Mouse (Mus musculus): ENCODE data around the gene Tpst2. TPM values are rescaled to one million over a fixed set of nuclear protein-coding genes. Genes with fewer than 3 reads are reported as not detected.

The Tpst2 gene
- total RNA-seq, 2 experiments from 2014 or later = 50.6 to 55.5 TPM

DNA sequence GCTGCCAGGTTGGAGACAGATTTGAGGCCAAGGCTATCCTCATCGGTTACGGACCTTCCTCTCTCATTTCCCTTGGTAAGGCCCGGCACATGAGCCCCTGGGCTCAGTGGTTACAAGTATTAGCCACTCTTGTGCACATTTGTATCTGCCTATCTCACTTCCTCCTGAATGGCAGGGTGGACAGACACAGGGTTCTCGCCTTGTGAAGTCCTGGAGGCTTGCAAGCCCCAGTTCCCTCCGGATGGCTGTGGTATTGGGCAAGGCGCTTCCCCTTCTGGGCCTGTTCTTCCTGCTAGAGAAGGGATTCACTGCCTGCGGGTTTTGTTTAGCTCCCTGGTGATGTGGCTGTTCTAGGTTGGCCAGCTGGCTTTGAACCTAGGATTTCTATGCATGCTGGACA, 3.7 kb downstream of the Tpst2 start:
- intact Hi-C loops (cut with DNase I) = no loop called here
- no peak for DNase-seq

DNA sequence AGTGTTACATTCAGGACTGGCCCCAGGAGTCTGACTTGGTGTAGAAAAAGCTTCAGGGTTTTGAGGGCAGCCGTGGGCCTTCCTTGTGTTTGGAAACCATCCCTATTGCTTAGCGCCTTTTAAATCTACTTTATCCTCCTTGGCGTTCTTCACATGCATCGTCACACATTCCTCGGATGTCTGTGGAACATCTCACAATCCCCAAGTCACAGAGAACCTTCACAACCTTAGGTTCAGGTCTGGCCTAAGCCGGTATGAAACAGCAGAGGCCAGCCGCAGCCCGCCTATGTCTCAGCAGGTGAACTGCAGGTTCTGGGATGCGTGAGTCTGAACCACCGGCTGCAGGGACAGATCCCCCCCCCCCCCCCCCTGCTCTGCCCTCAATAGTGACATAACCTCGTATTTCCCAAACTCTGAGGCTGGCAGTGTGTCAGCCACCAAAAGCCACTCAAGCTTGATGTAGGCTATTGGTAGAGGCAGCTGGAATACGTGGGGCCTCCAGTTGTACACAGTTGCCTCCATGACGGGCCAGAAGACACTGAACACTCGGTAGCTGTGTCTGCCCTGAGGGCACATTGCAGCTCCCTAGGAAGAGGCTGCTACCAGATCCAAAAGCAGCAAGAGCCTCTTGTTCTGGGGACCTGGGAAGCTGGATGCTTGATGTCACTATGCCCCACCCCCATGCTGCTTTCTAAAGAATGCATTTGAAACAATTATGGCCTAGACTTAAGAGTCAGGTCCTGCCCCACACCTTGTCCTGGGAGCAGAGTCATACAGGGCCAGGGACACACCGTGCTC, 4.6 kb downstream of the Tpst2 start:
- intact Hi-C loops (cut with DNase I) = no loop called here
- no peak for DNase-seq

- DNase-seq = no peak
- intact Hi-C loops (cut with DNase I) = loop anchor here (2.0 kb wide), 1 partner anchor 19 kb away; no protein-coding TSS in a partner anchor
Observed at GRCm38 (mm10) chr5:112281676-112282075, 5.2 kb downstream of the Tpst2 start.

GRCm38 (mm10) chr5:112282123-112282779, 5.8 kb downstream of the Tpst2 start:
- DNase-seq = no peak
- intact Hi-C loops (cut with DNase I) = loop anchor here (2.0 kb wide), 1 partner anchor 19 kb away; no protein-coding TSS in a partner anchor

- DNase-seq = no peak
- intact Hi-C loops (cut with DNase I) = loop anchor here (2.0 kb wide), 1 partner anchor 18 kb away; no protein-coding TSS in a partner anchor
Observed at GRCm38 (mm10) chr5:112282780-112283482, 6.4 kb downstream of the Tpst2 start.

GRCm38 (mm10) chr5:112283543-112284202, 7.2 kb downstream of the Tpst2 start:
- intact Hi-C loops (cut with DNase I) = loop anchor here (2.0 kb wide), 1 partner anchor 17 kb away; no protein-coding TSS in a partner anchor
- DNase-seq = peak; percentile 52 to 55

DNA sequence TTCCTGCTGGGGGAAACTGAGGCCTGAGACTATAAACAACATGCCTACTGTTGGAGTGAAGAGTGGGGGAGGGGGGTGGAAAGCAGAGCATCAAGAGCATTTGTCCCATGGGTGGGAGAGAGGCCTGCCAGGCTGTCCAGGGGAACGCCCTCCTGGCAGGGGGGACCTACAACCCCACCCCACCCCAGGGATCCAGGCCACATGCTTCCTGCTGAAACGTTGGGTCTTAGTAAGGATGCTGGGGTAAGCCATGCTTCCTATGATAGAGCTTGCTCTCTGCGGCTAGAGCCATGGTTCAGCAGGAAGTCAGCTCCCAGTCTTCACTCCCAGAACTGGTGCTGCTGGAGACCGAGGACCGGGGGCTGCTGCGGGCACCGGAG, 7.7 kb downstream of the Tpst2 start:
- no peak for DNase-seq
- intact Hi-C loops (cut with DNase I) = no loop called here

DNA sequence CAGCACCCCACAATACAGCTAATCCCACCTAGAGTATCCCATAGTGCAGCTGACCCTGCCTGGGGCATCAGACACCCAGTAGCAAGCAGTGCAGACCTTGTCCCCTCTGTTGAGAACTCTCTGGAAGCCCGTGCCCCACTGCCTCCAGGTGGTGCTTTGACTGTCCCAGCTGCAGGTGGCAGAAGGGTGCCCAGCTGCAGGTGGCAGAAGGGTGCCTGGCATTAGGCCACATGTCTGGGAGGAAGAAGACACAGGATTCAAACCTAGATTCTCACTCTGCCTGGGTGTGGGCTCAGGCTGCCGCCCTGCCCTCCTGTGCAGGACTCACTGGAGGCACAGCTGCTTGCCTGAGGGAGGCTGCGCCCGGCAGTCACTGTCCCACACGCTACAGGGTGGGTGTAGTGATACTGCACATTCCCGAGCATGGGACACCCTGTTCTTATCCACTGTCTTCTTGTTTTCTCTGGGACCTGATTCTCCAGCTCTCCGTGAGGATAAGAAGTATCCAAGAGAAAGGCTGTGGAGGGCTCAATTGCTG, 9.1 kb downstream of the Tpst2 start:
- intact Hi-C loops (cut with DNase I) = no loop called here
- DNase-seq = no peak

- no peak for DNase-seq
- intact Hi-C loops (cut with DNase I) = no loop called here
Observed at GRCm38 (mm10) chr5:112286608-112286983, 10.1 kb downstream of the Tpst2 start.

DNA sequence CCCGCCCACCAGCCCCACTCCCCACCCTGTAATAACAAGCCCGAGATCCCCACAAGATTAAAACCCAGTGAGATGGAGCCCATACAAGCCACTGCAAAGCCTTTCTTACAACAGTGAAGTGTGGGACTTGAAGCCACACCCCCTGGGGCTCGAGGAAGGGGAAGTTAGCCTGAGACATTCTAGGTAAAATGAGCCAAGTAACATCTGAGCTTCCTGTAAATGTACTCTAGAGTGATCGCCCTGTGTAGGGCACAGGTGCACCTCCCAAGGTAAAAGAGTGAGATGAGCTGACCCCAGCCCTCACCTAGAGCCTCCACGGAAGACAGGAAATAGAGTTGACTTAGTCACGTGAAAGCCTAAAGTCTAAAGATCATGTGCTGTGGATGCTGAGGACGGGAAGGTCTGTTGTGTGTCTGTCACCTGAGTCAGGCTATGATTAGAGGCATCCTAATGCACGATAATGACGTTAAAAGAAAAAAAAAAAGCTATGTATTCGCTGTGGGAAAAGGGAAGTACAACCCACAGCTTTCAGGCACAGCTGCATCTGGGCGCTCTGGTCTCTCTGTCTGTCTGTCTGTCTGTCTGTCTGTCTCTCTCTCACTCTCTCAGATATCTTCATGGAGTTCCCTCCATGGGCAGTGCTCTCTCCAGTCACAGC, 10.6 kb downstream of the Tpst2 start:
- DNase-seq = no peak
- intact Hi-C loops (cut with DNase I) = no loop called here

- intact Hi-C loops (cut with DNase I) = no loop called here
- DNase-seq = no peak
Observed at GRCm38 (mm10) chr5:112287652-112288051, 11.2 kb downstream of the Tpst2 start.

GRCm38 (mm10) chr5:112288193-112289141, 12.0 kb downstream of the Tpst2 start:
- intact Hi-C loops (cut with DNase I) = no loop called here
- DNase-seq = peak in 1 of 2 experiments; percentile 52

DNA sequence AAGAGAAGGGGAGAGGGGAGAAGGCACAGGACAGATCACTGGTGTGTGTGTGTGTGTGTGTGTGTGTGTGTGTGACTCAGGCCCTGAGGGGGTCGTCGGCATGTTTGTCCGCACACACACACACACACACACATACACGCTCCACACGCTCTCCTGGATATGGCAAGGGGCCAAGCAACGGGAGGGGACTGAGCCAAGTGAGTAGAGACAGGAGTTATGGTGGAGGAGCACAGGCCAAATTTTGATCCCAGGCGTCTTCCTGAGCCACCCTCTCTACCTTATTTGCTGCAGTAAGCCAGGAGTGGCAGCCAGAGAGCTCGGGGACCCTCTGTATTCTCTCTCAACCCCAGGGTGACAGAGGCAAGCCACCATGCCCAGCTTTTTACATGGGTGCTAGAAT, 12.7 kb downstream of the Tpst2 start:
- intact Hi-C loops (cut with DNase I) = no loop called here
- DNase-seq = peak; percentile 67 to 72

DNA sequence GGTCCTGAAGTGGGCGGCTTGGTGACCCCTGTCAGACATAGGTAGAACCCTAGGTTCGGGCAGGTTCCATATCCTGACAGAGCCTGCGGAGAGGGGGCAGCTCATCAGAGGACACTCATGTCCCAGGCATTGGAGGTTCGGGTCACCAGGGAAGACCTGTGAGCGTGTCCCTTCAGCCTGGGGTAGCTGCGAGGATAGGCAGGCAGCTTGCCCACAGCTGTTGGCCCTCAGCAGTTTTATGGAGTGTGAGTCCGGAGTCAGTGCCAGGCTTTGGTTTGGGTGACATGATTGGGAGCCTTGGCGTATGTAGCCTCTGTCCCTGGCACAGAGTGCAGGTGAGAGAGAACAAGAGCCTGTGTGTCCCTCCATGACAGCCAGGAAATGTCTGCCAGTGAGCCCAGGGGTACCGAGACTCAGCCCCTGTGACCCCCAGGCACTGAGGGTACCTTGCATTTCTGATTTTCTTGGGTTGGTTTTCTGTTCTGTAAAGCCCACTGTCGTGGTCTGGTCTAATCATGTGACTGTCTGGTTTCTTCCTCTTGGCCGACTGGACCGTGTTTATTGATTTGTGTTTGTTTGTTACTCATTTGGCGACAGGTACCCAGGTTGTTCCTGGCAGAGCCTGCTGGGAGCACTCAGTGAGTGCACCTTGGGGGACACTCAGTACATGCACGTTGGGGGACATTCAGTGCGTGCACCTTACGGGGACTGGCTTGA, 13.5 kb downstream of the Tpst2 start:
- peak; percentile 62 to 69 for DNase-seq

GRCm38 (mm10) chr5:112290536-112290880, 14.0 kb downstream of the Tpst2 start:
- intact Hi-C loops (cut with DNase I) = no loop called here
- DNase-seq = no peak

More for the DNA sequence above, 13.5 kb downstream of the Tpst2 start:
- intact Hi-C loops (cut with DNase I) = no loop called here

DNA sequence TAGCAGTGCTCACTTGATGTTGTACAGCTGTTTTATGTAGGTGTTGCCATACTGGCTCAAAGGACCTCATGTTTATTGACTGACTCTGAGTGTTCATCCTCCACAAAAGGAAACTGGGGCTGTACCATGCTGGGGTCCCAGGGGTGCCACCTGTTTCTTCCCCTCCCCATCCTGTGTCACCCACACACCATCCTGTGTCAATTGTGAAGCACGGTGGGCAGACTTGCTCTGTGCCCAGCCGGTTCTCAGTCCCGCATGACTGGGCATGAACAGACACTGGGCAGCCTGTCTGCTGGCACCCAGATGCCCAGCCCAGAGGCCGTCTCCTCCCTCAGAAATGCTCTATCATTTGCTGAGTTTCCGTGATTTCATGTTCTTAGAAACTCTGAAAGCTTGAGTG, 15.4 kb downstream of the Tpst2 start:
- DNase-seq = no peak
- intact Hi-C loops (cut with DNase I) = no loop called here

- intact Hi-C loops (cut with DNase I) = no loop called here
- no peak for DNase-seq
Observed at GRCm38 (mm10) chr5:112292343-112292980, 16.0 kb downstream of the Tpst2 start.

DNA sequence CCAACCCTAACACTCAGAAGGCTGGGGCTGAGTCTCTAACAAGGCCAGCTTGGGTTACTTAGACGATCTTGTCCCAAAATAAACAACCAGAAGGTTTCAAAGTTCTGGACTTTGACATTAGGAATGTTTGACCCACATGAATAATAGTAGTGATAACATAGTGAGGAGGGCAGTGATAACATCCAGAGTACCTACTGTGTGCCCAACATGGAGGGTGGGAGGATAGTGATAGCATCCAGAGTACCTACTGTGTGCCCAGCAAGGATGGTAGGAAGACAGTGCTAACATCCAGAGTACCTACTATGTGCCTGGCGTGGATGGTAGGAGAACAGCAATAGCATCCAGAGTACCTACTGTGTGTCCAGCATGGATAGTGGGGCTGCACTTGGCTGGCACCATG, 17.3 kb downstream of the Tpst2 start:
- intact Hi-C loops (cut with DNase I) = no loop called here
- DNase-seq = no peak

Measured in heart, postnatal 14 days (tissue).